9 mouse cellular contexts compared by ENCODE assay signal in the genomic region with DNA sequence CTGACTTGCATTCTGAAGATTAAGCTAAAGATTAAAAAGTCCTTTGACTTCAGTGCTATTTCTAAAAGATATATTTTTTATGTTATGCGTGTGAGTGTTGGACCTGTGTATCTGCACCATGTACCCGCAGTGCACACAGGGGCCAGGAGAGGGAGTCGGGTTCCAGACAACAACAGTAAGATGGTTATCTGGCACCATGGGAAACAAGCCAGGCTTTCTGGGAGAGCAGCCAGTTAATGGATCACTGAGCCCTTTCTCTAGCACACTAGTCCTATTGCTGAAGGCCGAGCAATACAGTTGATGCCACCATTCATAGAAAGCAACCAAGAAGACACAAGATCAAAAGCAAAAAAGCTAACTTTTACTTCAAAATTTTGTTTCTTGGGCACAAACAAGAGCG.
DNase-seq lines count a peak whose midpoint lies in the region; ATAC-seq lines count a peak whose summit lies in the region.
"Had no signal": no experiment of that assay in that cellular context is flagged by ENCODE, and none has a peak within 500 bp of the region (broad histone marks: within the 10 kb centered on the region; RNA-seq: fewer than 3 reads in every experiment).

No protein-coding gene starts in this region.

- H3K4me3 ChIP-seq in midbrain, embryonic 13.5 days (replicated peaks) = no peak overlapping the region
- H3K4me3 ChIP-seq in midbrain, embryonic 16.5 days (ENCODE audit: low read depth, low read length) = no peak overlapping the region
- no peak overlapping the region for H3K4me3 ChIP-seq in hindbrain, embryonic 14.5 days (replicated peaks; ENCODE audit: low read length)
- H3K4me3 ChIP-seq: midbrain, embryonic 12.5 days had no signal

- no peak overlapping the region for H3K27ac ChIP-seq in midbrain, embryonic 13.5 days
- H3K27ac ChIP-seq in midbrain, embryonic 16.5 days (ENCODE audit: low read length) = no peak overlapping the region
- H3K27ac ChIP-seq in hindbrain, embryonic 14.5 days = no peak overlapping the region
- H3K27ac ChIP-seq: midbrain, embryonic 12.5 days had no signal

- H3K4me1 ChIP-seq in midbrain, embryonic 13.5 days (replicated peaks) = peaks cover 10% of the 10 kb centered on the region
- peaks cover 4% of the 10 kb centered on the region; the same call in 1 of the 2 replicates for H3K4me1 ChIP-seq in midbrain, embryonic 16.5 days (ENCODE audit: control insufficient read depth, insufficient read depth, low read length)
- H3K4me1 ChIP-seq in hindbrain, embryonic 14.5 days (replicated peaks; ENCODE audit: control insufficient read depth, insufficient read depth, low read length) = peaks cover 5% of the 10 kb centered on the region; the same call in 1 of the 2 replicates

- no peaks in the 10 kb centered on the region for H3K9me3 ChIP-seq in midbrain, embryonic 13.5 days
- H3K9me3 ChIP-seq in midbrain, embryonic 16.5 days (replicated peaks; ENCODE audit: control insufficient read depth, low read length, poor library complexity, severe bottlenecking) = no peaks in the 10 kb centered on the region
- no peaks in the 10 kb centered on the region for H3K9me3 ChIP-seq in hindbrain, embryonic 14.5 days (ENCODE audit: control insufficient read depth, low read length)
- H3K9me3 ChIP-seq: midbrain, embryonic 12.5 days had no signal

- ATAC-seq in midbrain, embryonic 13.5 days = peak; percentile 50; the same call in 1 of the 2 replicates
- no peak for ATAC-seq in midbrain, embryonic 16.5 days
- peak; percentile 80; the same call in 1 of the 2 replicates for ATAC-seq in hindbrain, embryonic 14.5 days (ENCODE audit: low FRiP score)

- intact Hi-C loops in left cerebral cortex, postnatal 14 days (cut with DNase I) = no loop called here

- peak; percentile 67 for DNase-seq in R1 (ENCODE audit: low read depth, low spot score)
- peak; percentile 13 for DNase-seq in cerebellum, adult 9-11 months
- DNase-seq in hindbrain, embryonic 14.5 days (ENCODE audit: low spot score) = peak; percentile 70
- peak; percentile 44 to 51 for DNase-seq in left cerebral cortex, postnatal 14 days (ENCODE audit: low spot score in 2 of 2)
- peak; percentile 27 for DNase-seq in retina, postnatal 7 days (ENCODE audit: low read depth, low spot score)
- DNase-seq in yolk sac, embryonic 10.5 days (ENCODE audit: low spot score) = no peak

- no peak overlapping the region for H3K9ac ChIP-seq in midbrain, embryonic 13.5 days (replicated peaks)
- no peak overlapping the region for H3K9ac ChIP-seq in midbrain, embryonic 16.5 days (ENCODE audit: low read depth, low read length)
- no peak overlapping the region for H3K9ac ChIP-seq in hindbrain, embryonic 14.5 days
- H3K9ac ChIP-seq: midbrain, embryonic 12.5 days had no signal

- no peaks in the 10 kb centered on the region for H3K36me3 ChIP-seq in midbrain, embryonic 13.5 days
- H3K36me3 ChIP-seq in midbrain, embryonic 16.5 days (ENCODE audit: control insufficient read depth, insufficient read depth, low read length) = no peaks in the 10 kb centered on the region
- no peaks in the 10 kb centered on the region for H3K36me3 ChIP-seq in hindbrain, embryonic 14.5 days (replicated peaks; ENCODE audit: control insufficient read depth, insufficient read depth)
- H3K36me3 ChIP-seq: midbrain, embryonic 12.5 days had no signal

- H3K4me2 ChIP-seq in midbrain, embryonic 13.5 days (replicated peaks) = no peak overlapping the region
- H3K4me2 ChIP-seq in midbrain, embryonic 16.5 days (ENCODE audit: low read length) = no peak overlapping the region
- no peak overlapping the region for H3K4me2 ChIP-seq in hindbrain, embryonic 14.5 days (replicated peaks)
- H3K4me2 ChIP-seq: midbrain, embryonic 12.5 days had no signal

- 85% methylated on average over 5 of the region's 5 CpGs for WGBS in midbrain, embryonic 13.5 days
- WGBS in midbrain, embryonic 16.5 days = 79% methylated on average over 5 of the region's 5 CpGs
- 71% methylated on average over 5 of the region's 5 CpGs for WGBS in hindbrain, embryonic 14.5 days

- no peaks in the 10 kb centered on the region for H3K27me3 ChIP-seq in midbrain, embryonic 13.5 days
- H3K27me3 ChIP-seq in midbrain, embryonic 16.5 days (ENCODE audit: control insufficient read depth, insufficient read depth, low read depth, low read length) = no peaks in the 10 kb centered on the region
- H3K27me3 ChIP-seq in hindbrain, embryonic 14.5 days (ENCODE audit: control insufficient read depth, insufficient read depth, low read length) = no peaks in the 10 kb centered on the region
- H3K27me3 ChIP-seq: midbrain, embryonic 12.5 days had no signal
